Mouse (Mus musculus) neural tube, embryonic 14.5 days (tissue): ENCODE results near the gene Mrrf. TPM values are rescaled to one million over a fixed set of nuclear protein-coding genes. Genes with fewer than 3 reads are reported as not detected.

Experiments
- ATAC-seq: fragments of 200-750 bp; cut with Nextera tagmentation; 2 replicates; pipeline ENCODE4 v1.8.0; 2017; ENCODE audit warnings: low read depth, mild to moderate bottlenecking, moderate TSS enrichment, moderate library complexity
- H3K27ac ChIP-seq: fragments of 300-500 bp; sonication (generic); 2 replicates; pipeline ENCODE4 v1.5.1; 2014; ENCODE audit warnings: low read depth, mild to moderate bottlenecking, control low read depth, low read length, moderate library complexity, mixed read lengths
- H3K27me3 ChIP-seq: fragments of 300-500 bp; sonication (generic); 2 replicates; pipeline ENCODE4 v1.6.1; 2014; ENCODE audit warnings: low read length; ENCODE audit not compliant: control insufficient read depth, insufficient read depth
- H3K36me3 ChIP-seq: fragments of 300-500 bp; sonication (generic); 2 replicates; pipeline ENCODE4 v1.6.1; 2014; ENCODE audit warnings: low read length, mixed read lengths; ENCODE audit not compliant: control insufficient read depth, insufficient read depth
- H3K4me1 ChIP-seq: fragments of 300-500 bp; sonication (generic); 2 replicates; pipeline ENCODE4 v1.6.1; 2014; ENCODE audit warnings: low read length; ENCODE audit not compliant: control insufficient read depth, insufficient read depth
- H3K4me2 ChIP-seq: fragments of 300-500 bp; sonication (generic); 2 replicates; pipeline ENCODE4 v1.6.1; 2014; ENCODE audit warnings: mild to moderate bottlenecking, low read depth, low read length, control low read depth
- H3K4me3 ChIP-seq: fragments of 300-500 bp; sonication (generic); 2 replicates; pipeline ENCODE4 v1.5.1; 2014; ENCODE audit warnings: low read depth, low read length, control low read depth, mixed read lengths
- H3K9ac ChIP-seq: fragments of 300-500 bp; sonication (generic); replicated peaks from 2 replicates; pipeline ENCODE4 v1.6.1; 2014; ENCODE audit warnings: low read depth, mild to moderate bottlenecking, control low read depth, low read length, mixed read lengths
- H3K9me3 ChIP-seq: fragments of 300-500 bp; sonication (generic); 2 replicates; pipeline ENCODE4 v1.6.1; 2016; ENCODE audit warnings: low read length; ENCODE audit not compliant: control insufficient read depth
- WGBS: fragments of 180-500 bp; shearing (Covaris S2); extraction: QIAGEN DNeasy Blood & Tissue Kit; methylation state at CpG from one replicate; pipeline ENCODE4 v1.1.7; 2014; 5-methylcytosine and 5-hydroxymethylcytosine counted together
- polyA plus RNA-seq: library from polyadenylated mRNA; unstranded; fragments of >200 nt; fragmentation: Nextera tagmentation; extraction: Ambion mirVana; gene quantifications from 2 replicates; pipeline ENCODE4 v1.2.1, GENCODE M21; 2014

Gene Mrrf
- polyA plus RNA-seq, 1 experiment from 2014 or later, result 30.4 TPM

DNA sequence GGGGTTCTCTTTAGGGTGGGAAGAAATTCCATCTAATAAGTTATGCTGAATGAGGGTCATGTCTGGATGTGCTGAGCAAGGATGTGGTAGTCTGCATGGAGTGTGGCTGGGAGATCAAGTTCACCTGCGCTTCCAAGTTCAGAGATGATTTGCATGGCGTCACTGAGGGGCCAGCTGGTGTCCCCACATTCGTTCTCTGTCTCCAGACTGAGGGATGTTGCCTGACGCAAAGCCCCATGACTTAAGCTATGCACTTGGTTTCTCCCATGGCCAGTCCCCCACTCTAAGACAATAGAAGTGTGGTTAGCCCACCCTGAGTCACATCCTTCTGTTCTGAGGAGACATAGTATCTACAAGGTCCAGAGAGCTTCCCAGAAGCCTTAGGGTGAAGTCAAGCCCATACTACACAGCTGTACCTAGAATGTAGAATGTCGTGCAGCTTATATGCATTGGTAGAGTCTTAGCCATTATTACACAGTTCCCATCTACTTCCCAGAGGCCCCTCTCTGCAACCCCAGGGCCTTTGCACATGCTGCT is 79.1 kb downstream of the Mrrf start:
- no peak overlapping the region for H3K4me3 ChIP-seq
- no peak for ATAC-seq
- H3K9ac ChIP-seq, result no peak overlapping the region
- H3K36me3 ChIP-seq, result no peaks in the 10 kb centered on the region
- no peaks in the 10 kb centered on the region for H3K9me3 ChIP-seq
- 83% methylated on average over 5 of the region's 5 CpGs for WGBS
- H3K4me1 ChIP-seq, result no peaks in the 10 kb centered on the region
- no peak overlapping the region for H3K27ac ChIP-seq
- H3K4me2 ChIP-seq, result no peak overlapping the region
- peaks cover 10% of the 10 kb centered on the region for H3K27me3 ChIP-seq

DNA sequence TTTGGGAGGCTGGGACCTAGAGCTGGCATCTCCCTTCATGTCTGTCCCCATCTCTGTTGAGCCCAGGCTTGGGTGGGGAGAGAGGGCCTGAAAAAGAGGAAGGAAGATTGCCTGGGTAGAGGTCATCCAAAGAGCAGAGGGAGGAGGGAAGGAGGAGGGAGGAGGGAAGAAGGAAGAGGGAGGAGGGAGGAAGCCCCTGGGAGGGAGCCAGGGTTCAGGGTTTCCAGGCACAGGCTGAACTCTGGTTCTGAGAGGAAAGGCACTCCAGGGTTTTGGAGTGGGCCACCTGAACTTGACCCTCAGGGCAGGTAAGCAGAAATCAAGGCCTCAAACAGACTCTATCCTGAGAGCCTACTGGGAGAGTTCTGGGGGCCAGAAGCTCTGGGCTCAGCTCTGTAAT is 80.4 kb downstream of the Mrrf start:
- H3K9me3 ChIP-seq, result no peaks in the 10 kb centered on the region
- H3K4me2 ChIP-seq, result no peak overlapping the region
- no peak overlapping the region for H3K9ac ChIP-seq
- no peaks in the 10 kb centered on the region for H3K4me1 ChIP-seq
- H3K27me3 ChIP-seq, result peaks cover 2% of the 10 kb centered on the region
- no peak overlapping the region for H3K27ac ChIP-seq
- no peak overlapping the region for H3K4me3 ChIP-seq
- no peak for ATAC-seq
- H3K36me3 ChIP-seq, result no peaks in the 10 kb centered on the region

DNA sequence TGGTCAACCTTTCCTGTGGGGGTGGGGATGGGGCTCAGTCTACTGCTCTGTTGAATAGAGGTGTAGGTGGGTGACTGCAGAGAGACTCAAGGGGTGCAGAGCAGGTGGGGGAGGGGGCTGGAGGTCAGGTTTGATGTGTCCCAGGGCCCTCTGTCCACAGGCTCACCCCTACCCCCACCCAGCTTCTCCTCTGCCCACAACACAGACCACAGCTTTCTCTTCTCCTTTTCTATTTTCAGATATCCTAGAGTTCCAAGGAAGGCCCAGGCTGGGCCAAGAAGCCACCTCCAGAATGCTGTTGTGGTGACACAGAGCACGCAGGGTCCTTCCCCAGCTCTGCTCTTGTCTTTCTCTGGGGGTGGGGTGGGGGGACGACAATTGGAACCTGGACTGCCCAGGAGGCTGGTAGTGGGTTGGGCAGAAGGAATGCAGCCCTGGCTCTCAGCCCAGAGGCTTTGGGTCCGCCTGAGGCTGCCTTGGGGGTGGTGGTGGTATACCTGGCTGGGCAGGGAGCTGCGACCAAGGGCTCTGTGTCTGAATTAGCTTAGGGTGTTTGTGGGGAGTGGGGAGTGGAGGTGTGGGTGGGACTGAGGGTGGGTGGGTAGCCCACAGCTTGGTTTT is 80.9 kb downstream of the Mrrf start:
- WGBS, result 47% methylated on average over 4 of the region's 4 CpGs
- ATAC-seq, result no peak
- H3K9me3 ChIP-seq, result no peaks in the 10 kb centered on the region
- no peaks in the 10 kb centered on the region for H3K4me1 ChIP-seq
- no peak overlapping the region for H3K9ac ChIP-seq
- no peak overlapping the region for H3K4me3 ChIP-seq
- no peaks in the 10 kb centered on the region; the same call in 1 of the 2 replicates for H3K27me3 ChIP-seq
- no peak overlapping the region for H3K27ac ChIP-seq
- H3K36me3 ChIP-seq, result no peaks in the 10 kb centered on the region
- no peak overlapping the region for H3K4me2 ChIP-seq

DNA sequence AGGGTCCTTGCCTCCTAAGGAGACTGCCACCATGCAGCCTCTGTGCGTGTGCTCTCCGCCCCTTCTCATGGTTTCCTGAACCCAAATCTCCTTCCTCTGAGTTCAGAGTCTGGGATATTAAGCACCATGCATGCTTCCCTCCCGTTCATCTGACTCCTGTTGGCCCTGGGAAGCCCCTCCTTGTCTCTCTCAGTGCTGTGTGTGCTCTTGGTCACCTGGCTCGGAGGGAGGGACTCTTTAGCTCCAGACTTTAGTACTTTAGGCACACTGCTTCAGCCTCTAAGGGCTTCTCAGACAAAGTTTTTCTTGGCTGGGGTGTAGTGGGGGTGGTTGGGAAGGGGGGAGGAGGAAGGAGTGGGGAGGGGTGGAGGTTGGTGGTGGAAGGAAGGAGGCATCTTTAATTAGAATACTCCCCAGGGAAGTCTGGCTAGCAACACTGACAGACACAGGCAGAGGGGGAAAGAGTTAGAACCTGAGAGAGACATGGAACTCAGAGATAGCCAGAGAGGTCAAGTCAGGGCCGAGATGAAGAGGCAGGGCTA is 81.6 kb downstream of the Mrrf start:
- Histone ChIP-seq H3K4me3 (no peak overlapping the region), H3K4me2 (no peak overlapping the region), H3K27ac (no peak overlapping the region), H3K4me1 (no peaks in the 10 kb centered on the region), H3K36me3 (no peaks in the 10 kb centered on the region), H3K9me3 (no peaks in the 10 kb centered on the region), H3K27me3 (no peaks in the 10 kb centered on the region), H3K9ac (no peak overlapping the region)
- no peak for ATAC-seq
- 54% methylated on average over 5 of the region's 5 CpGs for WGBS

DNA sequence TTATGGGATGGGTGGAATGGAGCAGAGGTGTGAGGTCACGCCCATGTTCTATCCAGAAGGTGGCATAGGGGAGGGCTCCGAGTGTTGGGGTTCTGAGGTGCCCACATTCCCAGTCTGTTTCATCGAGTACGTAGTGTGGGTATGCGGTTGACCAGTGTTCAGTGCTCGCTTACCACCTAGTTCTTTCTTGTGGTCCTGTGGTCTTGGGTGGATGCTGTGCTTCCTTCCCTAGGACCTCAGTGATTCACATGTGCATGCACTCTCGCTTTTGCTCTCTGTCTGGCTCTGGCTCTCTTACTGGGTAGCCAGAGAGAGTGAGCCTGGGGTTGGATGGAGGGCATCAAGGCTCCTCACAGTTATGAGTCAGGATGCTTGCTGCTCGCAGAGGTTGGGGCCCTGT is 83.9 kb downstream of the Mrrf start:
- Histone ChIP-seq H3K4me3 (no peak overlapping the region), H3K27me3 (no peaks in the 10 kb centered on the region), H3K4me2 (no peak overlapping the region), H3K27ac (no peak overlapping the region), H3K36me3 (no peaks in the 10 kb centered on the region), H3K4me1 (no peaks in the 10 kb centered on the region), H3K9ac (no peak overlapping the region), H3K9me3 (no peaks in the 10 kb centered on the region)
- no peak for ATAC-seq
- WGBS, result 91% methylated on average over 8 of the region's 8 CpGs

DNA sequence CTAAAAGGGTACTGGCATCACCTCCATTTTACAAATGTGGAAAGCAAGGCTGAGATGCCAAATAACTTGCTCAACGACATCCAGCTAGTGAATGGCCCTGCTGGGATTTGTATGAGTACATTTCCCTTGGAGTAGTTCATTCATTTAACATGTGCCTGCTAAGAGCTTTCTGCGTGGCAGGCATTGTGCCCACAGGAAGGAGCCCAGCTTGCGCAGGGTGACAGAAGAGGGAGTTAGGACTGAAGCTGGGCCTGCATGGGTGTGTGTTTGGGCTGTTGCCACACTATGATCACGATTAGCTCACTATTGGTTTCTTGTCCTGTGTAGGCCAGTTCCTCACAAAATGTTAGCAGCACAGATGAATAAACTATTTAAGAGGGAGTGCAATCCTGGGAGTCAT is 84.7 kb downstream of the Mrrf start:
- Histone ChIP-seq H3K4me1 (no peaks in the 10 kb centered on the region), H3K27me3 (no peaks in the 10 kb centered on the region), H3K9ac (no peak overlapping the region), H3K27ac (no peak overlapping the region), H3K4me3 (no peak overlapping the region), H3K4me2 (no peak overlapping the region), H3K36me3 (no peaks in the 10 kb centered on the region), H3K9me3 (no peaks in the 10 kb centered on the region)
- ATAC-seq, result no peak
- 62% methylated on average over 4 of the region's 4 CpGs for WGBS

DNA sequence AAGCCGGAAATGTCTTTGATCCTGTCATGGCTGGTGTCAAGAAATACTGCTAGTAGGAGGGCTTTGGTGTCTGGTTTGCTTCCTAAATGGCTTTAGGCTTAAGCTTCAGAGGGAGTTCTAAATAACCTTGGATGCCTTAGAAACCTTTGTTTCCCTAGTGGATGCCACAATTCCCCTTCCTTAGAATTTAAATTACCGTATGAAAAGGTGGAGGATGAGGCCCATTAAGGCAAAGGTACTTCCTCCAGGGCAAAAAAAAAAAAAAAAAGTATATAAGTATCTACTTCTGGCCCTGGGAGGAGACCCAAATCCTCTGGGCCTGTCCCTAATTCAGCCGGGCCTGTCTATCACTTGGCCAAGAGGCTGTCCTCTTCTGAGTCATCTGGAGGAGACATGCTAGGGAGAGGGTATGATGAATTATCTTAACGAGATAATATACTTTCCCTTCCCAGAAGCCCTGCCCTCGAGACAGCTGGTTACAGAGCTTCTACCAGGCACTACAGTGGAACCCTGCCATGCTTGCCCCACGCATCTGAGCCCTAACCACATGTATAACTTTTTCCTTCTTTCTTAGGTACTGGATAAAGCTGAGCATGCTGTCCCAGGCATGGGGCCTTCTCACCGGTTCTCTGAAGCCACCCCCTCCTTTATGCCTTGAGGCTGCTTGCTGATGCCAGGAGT is 86.1 kb downstream of the Mrrf start:
- no peaks in the 10 kb centered on the region for H3K9me3 ChIP-seq
- no peak overlapping the region for H3K9ac ChIP-seq
- 64% methylated on average over 7 of the region's 7 CpGs for WGBS
- no peaks in the 10 kb centered on the region for H3K4me1 ChIP-seq
- H3K27ac ChIP-seq, result no peak overlapping the region
- no peak overlapping the region for H3K4me2 ChIP-seq
- no peak overlapping the region for H3K4me3 ChIP-seq
- H3K27me3 ChIP-seq, result no peaks in the 10 kb centered on the region
- no peak for ATAC-seq
- H3K36me3 ChIP-seq, result no peaks in the 10 kb centered on the region

DNA sequence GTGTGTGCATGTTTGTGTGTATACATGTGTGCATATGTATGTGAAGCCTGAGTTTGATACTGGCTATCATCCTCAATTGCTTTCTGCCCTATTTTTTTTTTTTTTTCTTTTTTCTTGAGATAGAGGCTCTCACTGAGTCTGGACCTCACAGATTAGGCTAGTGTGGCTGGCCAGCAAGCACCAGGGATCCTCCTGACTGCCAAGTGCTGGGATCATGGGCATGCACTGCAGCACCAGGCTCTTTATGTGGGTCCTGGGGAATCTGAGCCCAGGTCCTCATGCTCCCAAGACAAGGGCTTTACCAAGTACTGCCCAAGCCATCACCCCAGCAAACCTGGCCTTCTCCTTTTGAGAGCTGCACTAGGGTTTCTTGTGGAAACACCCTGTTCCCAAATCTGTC is 87.2 kb downstream of the Mrrf start:
- no peak overlapping the region for H3K9ac ChIP-seq
- no peak for ATAC-seq
- no peak overlapping the region for H3K4me3 ChIP-seq
- no peaks in the 10 kb centered on the region for H3K36me3 ChIP-seq
- no peak overlapping the region for H3K4me2 ChIP-seq
- no peaks in the 10 kb centered on the region for H3K9me3 ChIP-seq
- no peak overlapping the region for H3K27ac ChIP-seq
- no peaks in the 10 kb centered on the region for H3K27me3 ChIP-seq
- H3K4me1 ChIP-seq, result no peaks in the 10 kb centered on the region

DNA sequence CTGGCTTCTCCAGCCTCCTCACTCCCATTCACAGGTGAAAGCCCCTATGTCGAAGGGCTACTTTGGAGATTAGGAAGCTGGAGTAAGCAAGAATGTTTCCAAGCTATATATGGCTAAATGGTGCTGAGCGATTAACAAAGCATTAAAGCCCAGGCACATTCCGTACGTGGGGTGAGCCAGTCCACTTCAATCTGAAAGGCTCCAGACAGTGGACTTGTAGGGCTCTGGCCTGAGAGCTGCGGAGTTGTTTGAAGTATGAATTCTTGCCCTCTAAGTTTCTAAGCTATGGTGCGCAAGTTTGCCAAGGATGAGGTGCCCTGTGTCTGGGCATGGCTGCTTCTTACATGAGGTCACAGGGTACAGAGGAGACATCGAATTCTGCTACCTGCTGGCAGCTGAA is 88.0 kb downstream of the Mrrf start:
- H3K4me3 ChIP-seq, result no peak overlapping the region
- no peak overlapping the region for H3K27ac ChIP-seq
- no peaks in the 10 kb centered on the region for H3K9me3 ChIP-seq
- ATAC-seq, result no peak
- H3K27me3 ChIP-seq, result no peaks in the 10 kb centered on the region
- 83% methylated on average over 7 of the region's 7 CpGs for WGBS
- no peaks in the 10 kb centered on the region for H3K4me1 ChIP-seq
- H3K4me2 ChIP-seq, result no peak overlapping the region
- no peaks in the 10 kb centered on the region for H3K36me3 ChIP-seq
- no peak overlapping the region for H3K9ac ChIP-seq
